ENCODE assay signal across 21 mouse cellular contexts in the genomic region with DNA sequence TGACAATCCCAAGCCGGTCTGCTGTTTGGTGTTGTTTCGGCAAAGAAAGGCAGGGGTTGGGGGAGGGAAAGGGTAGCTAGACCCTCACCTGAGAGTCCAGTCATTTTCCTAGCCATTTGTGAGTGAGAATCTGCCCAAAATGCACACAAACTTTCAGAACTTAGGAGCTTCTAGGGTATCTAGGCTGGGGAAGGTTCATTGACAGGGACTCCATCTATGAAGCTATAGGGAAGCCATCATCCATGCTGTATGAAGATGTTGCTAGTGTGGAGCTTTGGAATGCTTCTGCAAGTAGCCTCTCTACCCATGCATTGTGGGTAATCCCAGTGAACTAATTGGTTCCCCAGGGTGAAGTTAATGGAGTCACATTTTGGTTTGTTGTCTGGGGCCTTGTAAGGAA.
A peak's percentile ranks its signal among the peaks of the same experiment; 100 is the strongest.
DNase-seq lines count a peak whose midpoint lies in the region; ATAC-seq lines count a peak whose summit lies in the region.
"Had no signal": no experiment of that assay in that cellular context is flagged by ENCODE, and none has a peak within 500 bp of the region (broad histone marks: within the 10 kb centered on the region; RNA-seq: fewer than 3 reads in every experiment).

No protein-coding gene starts in this region.

- 82% methylated on average over 2 of the region's 2 CpGs for WGBS in heart, embryonic 10.5 days
- 90% methylated on average over 2 of the region's 2 CpGs for WGBS in midbrain, embryonic 11.5 days
- 96% methylated on average over 2 of the region's 2 CpGs for WGBS in midbrain, embryonic 14.5 days

- H3K4me3 ChIP-seq in heart, embryonic 10.5 days: no peak overlapping the region
- H3K4me3 ChIP-seq in midbrain, embryonic 11.5 days (ENCODE audit: low read depth, low read length): no peak overlapping the region
- no peak overlapping the region for H3K4me3 ChIP-seq in midbrain, embryonic 14.5 days (replicated peaks; ENCODE audit: low read depth, low read length)
- H3K4me3 ChIP-seq: embryonic facial prominence, embryonic 13.5 days; embryonic facial prominence, embryonic 15.5 days; erythroblast, embryonic 14.5 days; forebrain, embryonic 10.5 days; forebrain, embryonic 12.5 days had no signal

- no peaks in the 10 kb centered on the region for H3K27me3 ChIP-seq in heart, embryonic 10.5 days (ENCODE audit: insufficient read depth, poor library complexity, severe bottlenecking)
- H3K27me3 ChIP-seq in midbrain, embryonic 11.5 days (ENCODE audit: control insufficient read depth, insufficient read depth, low read length): no peaks in the 10 kb centered on the region
- no peaks in the 10 kb centered on the region for H3K27me3 ChIP-seq in midbrain, embryonic 14.5 days (ENCODE audit: control insufficient read depth, insufficient read depth, low read length)
- H3K27me3 ChIP-seq: embryonic facial prominence, embryonic 13.5 days; embryonic facial prominence, embryonic 15.5 days; forebrain, embryonic 12.5 days had no signal

- H3K9ac ChIP-seq in midbrain, embryonic 11.5 days (ENCODE audit: low read length): no peak overlapping the region
- no peak overlapping the region for H3K9ac ChIP-seq in midbrain, embryonic 14.5 days (replicated peaks; ENCODE audit: low read length)
- H3K9ac ChIP-seq: embryonic facial prominence, embryonic 13.5 days; embryonic facial prominence, embryonic 15.5 days; forebrain, embryonic 12.5 days had no signal

- ATAC-seq in midbrain, embryonic 11.5 days (ENCODE audit: low FRiP score): no peak
- no peak for ATAC-seq in midbrain, embryonic 14.5 days (ENCODE audit: low FRiP score, low TSS enrichment)
- ATAC-seq: forebrain, embryonic 14.5 days; forebrain, embryonic 16.5 days had no signal

- H3K9me3 ChIP-seq in heart, embryonic 10.5 days: no peaks in the 10 kb centered on the region
- no peaks in the 10 kb centered on the region for H3K9me3 ChIP-seq in midbrain, embryonic 11.5 days (ENCODE audit: control insufficient read depth, low read length)
- H3K9me3 ChIP-seq in midbrain, embryonic 14.5 days (ENCODE audit: control insufficient read depth, low read length): no peaks in the 10 kb centered on the region
- H3K9me3 ChIP-seq: embryonic facial prominence, embryonic 13.5 days; embryonic facial prominence, embryonic 15.5 days; forebrain, embryonic 10.5 days; forebrain, embryonic 12.5 days had no signal

- no peak overlapping the region for H3K4me2 ChIP-seq in midbrain, embryonic 11.5 days
- H3K4me2 ChIP-seq in midbrain, embryonic 14.5 days (ENCODE audit: low read length): no peak overlapping the region
- H3K4me2 ChIP-seq: embryonic facial prominence, embryonic 13.5 days; embryonic facial prominence, embryonic 15.5 days; forebrain, embryonic 12.5 days had no signal

- peak; percentile 56 for DNase-seq in heart, embryonic 10.5 days (ENCODE audit: low spot score)
- no peak for DNase-seq in heart, postnatal 10 days
- peak; percentile 72 for DNase-seq in midbrain, embryonic 11.5 days (ENCODE audit: low spot score, missing footprints)
- DNase-seq in midbrain, embryonic 14.5 days: no peak
- DNase-seq: adrenal gland, adult 2 months; adrenal gland, postnatal 10 days; adrenal gland, postnatal 25 days; cerebellum, adult 11 months; cerebellum, adult 18-20 months; cerebellum, adult 8-10 months; cerebellum, adult 9-11 months; cerebellum, postnatal 14 days; cerebellum, postnatal 36 days; embryo, embryonic 11 days had no signal

- peaks cover 3% of the 10 kb centered on the region; the same call in 1 of the 2 replicates for H3K4me1 ChIP-seq in heart, embryonic 10.5 days
- H3K4me1 ChIP-seq in midbrain, embryonic 11.5 days (ENCODE audit: control insufficient read depth, insufficient read depth, low read length): no peaks in the 10 kb centered on the region
- H3K4me1 ChIP-seq in midbrain, embryonic 14.5 days (ENCODE audit: control insufficient read depth, insufficient read depth, low read length): no peaks in the 10 kb centered on the region
- H3K4me1 ChIP-seq: embryonic facial prominence, embryonic 13.5 days; embryonic facial prominence, embryonic 15.5 days; forebrain, embryonic 12.5 days had no signal

- intact Hi-C loops in heart, postnatal 10 days (cut with DNase I): no loop called here

- no peaks in the 10 kb centered on the region for H3K36me3 ChIP-seq in heart, embryonic 10.5 days
- H3K36me3 ChIP-seq in midbrain, embryonic 11.5 days (ENCODE audit: control insufficient read depth, insufficient read depth, low read length): no peaks in the 10 kb centered on the region
- H3K36me3 ChIP-seq in midbrain, embryonic 14.5 days (ENCODE audit: control insufficient read depth, insufficient read depth, low read length): no peaks in the 10 kb centered on the region
- H3K36me3 ChIP-seq: embryonic facial prominence, embryonic 13.5 days; embryonic facial prominence, embryonic 15.5 days; forebrain, embryonic 10.5 days; forebrain, embryonic 12.5 days had no signal

- H3K27ac ChIP-seq in heart, embryonic 10.5 days: no peak overlapping the region
- no peak overlapping the region for H3K27ac ChIP-seq in midbrain, embryonic 11.5 days (ENCODE audit: low read depth, low read length)
- H3K27ac ChIP-seq in midbrain, embryonic 14.5 days (replicated peaks; ENCODE audit: low read depth, low read length): no peak overlapping the region
- H3K27ac ChIP-seq: embryonic facial prominence, embryonic 13.5 days; embryonic facial prominence, embryonic 15.5 days; forebrain, embryonic 10.5 days; forebrain, embryonic 12.5 days had no signal

Comparison
In these comparisons a context has a peak if more than half of its experiments do, and no peak if none do; other contexts are left out.
1. DNase-seq: peak in heart, embryonic 10.5 days (single experiment) and midbrain, embryonic 11.5 days (single experiment); none in heart, postnatal 10 days (0 of 2) and midbrain, embryonic 14.5 days (single experiment).